Mouse (Mus musculus) right cerebral cortex, postnatal 10 days (tissue): ENCODE data around the gene Kl.
A peak's percentile ranks its signal among the peaks of the same experiment; 100 is the strongest.

ENCODE experiments used
- DNase-seq, 2 experiments: peaks; one replicate each; pipeline ENCODE4 v3.0.0; 2021; ENCODE audit warnings: low spot score in 2 of 2

Gene Kl

DNA sequence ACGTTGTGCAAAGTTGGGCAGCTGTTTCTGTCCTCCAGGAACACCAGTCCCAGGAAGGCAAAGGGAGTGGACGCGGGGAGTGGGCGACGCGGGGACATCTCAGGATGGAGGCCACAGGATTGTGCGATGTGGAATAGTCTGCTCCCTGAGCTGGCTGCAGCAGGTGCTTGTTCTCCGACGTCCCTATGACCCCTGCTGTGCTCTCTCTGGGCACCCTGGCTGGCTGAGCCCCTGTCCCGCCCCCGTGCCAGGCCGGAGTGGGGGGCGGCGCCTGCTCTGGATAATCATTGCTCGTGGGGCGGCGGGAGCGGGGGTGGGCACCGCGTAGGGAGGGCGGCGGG is at the start of gene Kl:
Gene Kl, plus strand, starts transcription at position 280 of the 341 bp plus-strand sequence.
- no peak for DNase-seq

DNA sequence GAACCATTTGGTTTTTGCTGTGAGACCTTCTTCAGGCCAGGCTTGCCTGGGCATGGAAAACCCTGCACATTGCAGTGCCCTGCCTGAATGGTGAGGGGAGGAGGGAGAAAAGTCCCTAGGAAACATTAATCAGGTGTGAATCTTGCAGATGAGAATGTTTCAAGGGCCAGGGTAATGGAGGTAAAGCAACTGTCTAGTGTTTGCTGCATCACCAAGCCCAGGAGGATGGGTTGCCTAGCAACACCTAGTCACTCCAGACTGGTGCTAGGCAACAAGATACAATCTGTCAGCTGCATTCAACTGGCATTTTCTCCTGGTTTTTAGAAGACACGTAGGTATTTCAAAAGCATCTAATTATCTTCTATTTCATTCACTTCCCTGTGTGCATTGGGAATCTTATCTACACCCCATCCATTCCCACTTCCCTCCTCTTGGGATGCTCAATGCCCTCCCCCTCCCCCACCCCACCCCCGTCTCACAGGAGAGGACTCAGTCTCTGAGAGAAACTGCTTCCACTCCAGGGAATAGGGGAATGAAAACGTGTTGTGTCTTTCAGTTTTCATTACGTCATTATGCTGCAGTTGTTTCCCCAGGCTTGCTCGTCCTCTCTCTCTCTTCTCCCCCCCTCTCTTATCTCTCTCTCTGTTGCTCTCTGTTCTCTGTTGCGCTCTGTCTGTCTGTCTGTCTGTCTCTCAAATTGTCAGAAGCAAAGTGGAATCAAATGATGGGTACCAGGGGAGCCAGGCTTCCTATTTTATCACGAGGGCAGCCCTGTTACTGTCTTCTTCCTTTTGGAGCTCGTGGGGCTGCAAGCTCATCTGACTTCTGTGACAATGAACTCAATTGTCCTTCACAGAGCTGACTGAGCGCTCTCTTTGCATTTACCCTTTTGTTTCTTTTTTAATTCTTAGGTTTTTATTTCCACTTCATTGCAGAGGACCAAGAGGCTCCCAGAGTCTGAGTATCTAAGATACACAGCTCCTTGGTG is 46.1 kb upstream of the Kl start:
- DNase-seq: peak; percentile 77 to 92

GRCm38 (mm10) chr5:150912156-150912555 is 40.3 kb upstream of the Kl start:
- DNase-seq: no peak

- DNase-seq: no peak
Observed at GRCm38 (mm10) chr5:150912656-150913055, 39.8 kb upstream of the Kl start.

DNA sequence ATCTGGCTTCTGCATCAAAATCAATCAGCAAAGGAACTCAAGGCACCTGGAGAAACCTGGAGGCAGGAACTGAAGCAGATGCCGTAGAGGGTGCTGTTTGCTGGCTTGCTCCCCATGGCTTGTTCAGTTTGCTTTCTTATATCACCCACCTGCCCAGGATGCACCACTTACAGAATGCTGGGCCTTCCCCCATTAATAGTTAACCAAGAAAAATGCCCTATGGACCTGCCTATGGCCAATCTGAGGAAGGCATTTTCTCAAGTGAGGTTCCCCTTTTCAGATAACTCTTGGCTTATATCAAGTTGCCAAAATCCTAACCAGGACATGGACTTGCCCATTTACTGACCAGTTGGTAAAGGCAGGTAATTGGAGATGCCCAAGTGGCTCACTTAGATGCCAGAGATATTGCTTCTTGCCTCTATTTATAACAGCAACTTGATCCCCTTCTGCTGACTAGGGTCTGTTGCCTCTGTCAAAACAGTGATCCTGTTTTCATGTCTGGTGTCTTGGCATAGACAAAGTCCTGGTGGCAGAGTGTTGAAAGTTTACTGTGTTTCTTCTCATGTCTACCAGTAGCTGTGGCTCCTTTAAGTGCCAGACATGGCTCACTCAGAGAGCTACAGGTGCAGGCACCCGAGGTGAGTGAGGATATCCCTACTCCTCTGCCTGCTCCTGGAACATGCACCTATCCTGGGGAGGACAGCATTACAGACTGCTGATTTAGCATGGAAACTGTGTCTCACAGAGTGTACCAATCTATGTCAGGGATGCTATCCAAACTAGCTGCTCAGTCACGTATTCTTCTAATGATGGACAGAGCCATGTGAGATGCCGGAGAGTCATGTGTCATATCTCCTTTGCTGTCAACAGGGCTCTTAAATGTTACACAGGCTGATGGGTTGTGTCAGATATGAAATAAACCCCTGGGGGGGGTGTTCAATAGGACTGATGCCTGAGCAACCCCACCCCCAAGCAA is 37.0 kb upstream of the Kl start:
- no peak for DNase-seq

DNA sequence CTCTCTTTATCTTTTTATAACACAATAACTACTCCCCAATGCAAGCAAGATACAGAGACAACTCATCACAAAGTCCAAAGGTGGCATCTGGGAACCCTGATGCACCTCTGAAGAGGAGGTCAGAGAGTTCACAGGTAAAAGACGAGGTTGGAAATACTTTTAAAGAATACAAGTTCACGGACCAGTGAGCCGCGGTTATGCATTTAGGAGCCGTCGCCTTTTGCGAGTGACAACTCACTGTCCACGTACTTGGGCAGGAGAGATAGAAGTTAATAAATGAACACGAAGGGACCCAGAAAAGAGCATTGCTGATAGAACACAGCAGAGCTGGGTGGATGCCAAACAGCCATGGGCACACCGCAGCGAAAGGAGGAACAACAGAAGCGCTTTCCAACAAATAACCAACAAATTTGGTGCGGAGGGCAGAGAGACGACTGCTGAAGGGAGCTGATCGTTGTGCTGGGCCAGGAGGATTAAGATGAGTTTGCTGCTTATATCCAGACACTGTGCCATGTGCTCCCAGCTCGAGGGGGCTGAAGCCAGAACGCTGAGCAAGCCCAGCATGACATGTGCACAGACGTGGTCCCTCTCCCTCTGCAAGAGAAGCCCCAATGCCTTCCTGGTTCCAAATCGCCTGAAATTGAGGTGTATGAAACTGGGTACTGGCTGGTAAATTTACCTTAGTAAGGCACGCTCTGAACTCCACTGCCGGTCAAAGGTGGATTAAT is 35.1 kb upstream of the Kl start:
- DNase-seq: no peak

- no peak for DNase-seq
Observed at GRCm38 (mm10) chr5:150918599-150918998, 33.8 kb upstream of the Kl start.

DNA sequence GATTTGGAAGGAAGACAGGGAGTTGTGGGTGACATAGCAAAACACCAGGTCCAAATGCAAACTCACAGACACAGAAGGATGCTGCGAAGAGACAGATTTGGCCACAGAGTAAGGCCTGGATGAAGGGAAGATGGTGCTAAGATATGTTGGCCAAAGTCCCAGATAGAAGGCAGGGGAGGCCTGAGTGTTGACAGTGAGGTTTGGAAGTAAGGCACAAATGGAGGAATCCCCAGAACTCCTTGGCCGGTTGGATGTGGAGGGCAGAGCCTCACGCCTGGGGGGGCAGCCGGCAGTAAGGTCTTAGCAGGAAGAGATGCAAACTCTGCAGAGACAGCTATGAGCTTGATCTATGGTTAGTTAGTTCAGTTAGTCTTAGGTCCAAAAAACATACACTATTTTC is 33.1 kb upstream of the Kl start:
- no peak for DNase-seq

DNA sequence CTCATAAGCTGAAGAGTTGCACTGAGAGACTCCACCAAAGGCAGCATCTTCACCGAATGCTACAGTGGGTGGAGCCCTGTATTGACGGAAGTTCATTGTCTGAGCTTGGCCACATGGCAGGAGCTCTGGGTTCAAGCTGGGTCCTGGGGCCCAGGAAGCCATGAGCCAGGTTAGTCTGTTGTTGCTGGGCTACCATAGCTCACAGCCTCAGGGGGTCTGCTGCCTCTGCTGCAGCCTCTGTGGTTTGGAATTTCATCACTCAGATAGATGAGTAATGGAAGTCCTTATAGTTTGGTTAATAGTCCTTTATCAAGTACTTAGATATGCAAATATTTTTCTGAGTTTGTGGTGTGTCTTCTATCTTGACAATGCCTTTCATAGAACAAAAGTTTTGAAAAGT is 32.4 kb upstream of the Kl start:
- no peak for DNase-seq

DNA sequence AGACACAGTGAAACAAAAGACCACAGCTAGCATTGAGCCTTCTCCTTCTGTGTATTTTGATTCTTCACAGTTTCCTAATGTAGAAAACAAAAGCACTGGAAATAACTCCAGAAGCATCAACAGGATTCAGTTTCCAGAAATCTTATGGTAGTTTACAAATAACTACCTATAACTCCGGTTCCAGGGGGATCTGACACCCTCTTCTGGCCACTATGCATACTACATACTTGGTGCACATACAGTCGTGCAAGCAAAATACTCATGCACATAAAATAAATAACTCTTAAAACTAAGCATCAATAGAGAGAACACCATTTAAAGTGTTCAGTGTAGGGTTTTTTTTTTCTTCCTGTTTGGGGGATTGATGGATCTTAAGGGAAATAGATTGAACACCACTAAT is 23.0 kb upstream of the Kl start:
- no peak for DNase-seq

GRCm38 (mm10) chr5:150932596-150932995 is 19.8 kb upstream of the Kl start:
- no peak for DNase-seq

DNA sequence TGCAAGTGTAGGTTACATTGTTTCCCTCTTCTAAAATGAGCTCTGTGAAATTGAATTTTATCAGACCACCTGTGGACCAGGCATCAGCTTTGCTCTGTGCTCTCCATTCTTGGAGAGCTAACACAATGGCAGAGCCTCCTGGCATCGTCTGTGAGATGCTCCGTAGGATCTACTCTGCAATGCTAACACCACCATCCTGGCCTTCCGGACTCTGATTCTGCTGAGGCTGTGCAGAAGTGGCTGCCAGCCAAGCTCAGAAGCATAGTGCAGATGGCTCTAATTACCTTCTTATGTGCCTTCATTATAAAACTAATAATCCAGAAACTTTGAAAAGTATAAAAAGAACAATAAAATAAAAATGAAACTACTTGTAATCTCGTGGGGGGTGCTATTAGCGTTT is 16.2 kb upstream of the Kl start:
- no peak for DNase-seq

- DNase-seq: no peak
Observed at GRCm38 (mm10) chr5:150936807-150937206, 15.6 kb upstream of the Kl start.

GRCm38 (mm10) chr5:150937501-150937900 is 14.9 kb upstream of the Kl start:
- DNase-seq: no peak

DNA sequence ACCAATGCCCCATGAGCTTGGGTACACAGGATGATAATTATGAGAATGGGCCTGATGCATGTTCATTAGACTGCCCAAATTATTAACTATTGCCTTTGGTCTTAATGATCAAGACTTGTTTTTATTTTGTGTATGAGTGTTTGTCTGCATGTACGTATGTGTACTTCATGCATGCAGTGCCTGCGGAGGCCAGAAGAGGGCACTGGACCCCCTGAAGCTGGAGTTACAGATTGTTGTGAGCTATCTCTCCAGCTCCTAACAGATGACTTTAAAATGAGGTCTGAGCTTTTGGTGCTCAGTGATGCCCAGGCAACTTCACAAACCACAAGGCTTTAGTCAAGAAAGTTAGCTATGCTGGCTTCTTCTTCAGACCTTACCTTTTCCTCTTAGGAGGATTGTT is 6.8 kb upstream of the Kl start:
- DNase-seq: no peak

DNA sequence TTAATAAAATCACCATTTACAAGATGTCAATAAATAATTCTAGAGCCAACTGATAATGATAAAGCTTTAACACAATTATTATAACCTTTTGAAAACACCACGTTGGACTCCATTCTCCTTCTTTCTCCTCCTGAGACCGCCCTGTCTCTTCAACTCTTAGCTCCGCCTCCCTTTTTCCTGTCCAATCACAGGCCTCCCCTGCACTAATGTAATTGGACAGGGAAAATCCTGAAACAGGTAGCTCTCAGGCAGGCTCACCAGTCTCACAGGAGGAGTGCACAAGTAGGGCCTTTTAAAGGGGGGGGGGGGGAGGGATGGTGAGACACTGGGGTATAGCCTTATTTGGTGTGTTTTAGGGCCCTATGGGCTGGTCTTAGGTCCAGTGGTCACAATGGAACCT is 3.3 kb upstream of the Kl start:
- DNase-seq: no peak

DNA sequence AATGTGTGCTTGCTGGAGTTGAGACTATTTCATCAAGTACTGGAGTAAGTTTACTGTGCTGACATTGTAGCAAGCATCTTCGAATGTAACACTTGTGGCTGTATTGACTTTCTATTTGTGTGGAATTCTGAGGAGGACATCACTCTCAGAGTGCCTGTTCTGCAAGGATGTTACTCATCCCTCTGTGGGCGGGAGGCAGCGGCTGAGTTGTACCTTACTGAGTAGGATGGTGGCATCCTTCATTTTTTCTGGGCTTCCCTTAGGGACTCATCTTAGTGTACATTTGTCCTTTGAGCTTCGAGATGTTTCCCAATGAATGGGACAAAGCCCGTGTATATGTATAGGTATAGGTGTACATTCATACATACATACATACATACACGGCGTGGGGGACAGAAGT is 1.1 kb upstream of the Kl start:
- DNase-seq: no peak

GRCm38 (mm10) chr5:150952669-150953521 is 488 bp downstream of the Kl start:
- no peak for DNase-seq

DNA sequence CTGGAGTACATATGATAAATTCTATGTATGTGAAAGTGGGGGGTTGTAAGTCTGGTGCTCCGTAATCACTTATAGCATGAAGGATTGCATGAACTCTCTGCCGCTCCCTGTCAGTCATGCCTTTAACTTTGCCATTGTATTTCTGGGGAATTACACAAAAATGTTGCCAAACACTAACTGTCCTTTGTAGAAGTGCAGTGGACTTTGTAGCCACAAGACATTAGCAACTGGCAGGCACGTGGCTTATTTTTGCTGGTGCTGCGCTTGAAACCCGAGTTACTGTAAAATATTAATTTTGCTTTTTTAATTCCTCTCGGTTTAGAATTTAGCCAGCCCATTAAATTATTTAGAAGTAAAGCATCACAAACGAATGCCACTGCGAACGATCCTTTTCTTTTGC is 2.4 kb downstream of the Kl start:
- DNase-seq: no peak

GRCm38 (mm10) chr5:150959861-150960260 is 7.5 kb downstream of the Kl start:
- DNase-seq: no peak

DNA sequence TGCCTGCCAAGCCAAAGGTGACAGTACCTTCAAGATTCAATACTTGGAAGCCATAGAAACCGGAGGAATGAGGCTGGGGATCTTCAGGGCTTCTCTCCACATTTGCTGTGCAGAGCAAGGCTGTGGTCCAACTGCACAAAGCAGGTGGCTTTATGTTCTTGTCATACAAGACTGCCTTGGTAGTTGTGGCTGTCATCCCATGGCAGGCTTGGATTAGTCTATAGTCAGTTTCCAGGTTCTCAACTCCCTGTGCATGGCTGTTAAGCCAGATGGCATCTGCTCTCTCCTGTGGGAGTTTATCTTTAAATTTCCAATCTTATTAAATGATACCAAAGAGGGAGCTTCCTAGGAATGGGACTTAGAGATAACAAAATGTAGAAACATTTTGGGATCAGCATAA is 9.2 kb downstream of the Kl start:
- DNase-seq: peak; percentile 31 to 35
